Mouse (Mus musculus) embryonic facial prominence, embryonic 12.5 days (tissue): ENCODE data around the gene Suco. TPM values are rescaled to one million over a fixed set of nuclear protein-coding genes. Genes with fewer than 3 reads are reported as not detected.

Source experiments
- ATAC-seq: fragments of 200-750 bp; cut with Nextera tagmentation; 2 replicates; pipeline ENCODE4 v1.8.0; 2017; ENCODE audit not compliant: insufficient number of reproducible peaks, insufficient read depth, low FRiP score, low TSS enrichment
- H3K27ac ChIP-seq: fragments of 300-500 bp; sonication (generic); 2 replicates; pipeline ENCODE4 v1.5.1; 2016; ENCODE audit warnings: mild to moderate bottlenecking
- H3K27me3 ChIP-seq: fragments of 300-500 bp; sonication (generic); 2 replicates; pipeline ENCODE4 v1.6.1; 2016; ENCODE audit warnings: mild to moderate bottlenecking, moderate library complexity
- H3K36me3 ChIP-seq: fragments of 300-500 bp; sonication (generic); 2 replicates; pipeline ENCODE4 v1.6.1; 2016; ENCODE audit warnings: mild to moderate bottlenecking
- H3K4me1 ChIP-seq: fragments of 300-500 bp; sonication (generic); 2 replicates; pipeline ENCODE4 v1.6.1; 2016
- H3K4me2 ChIP-seq: fragments of 300-500 bp; sonication (generic); replicated peaks from 2 replicates; pipeline ENCODE4 v1.6.1; 2016; ENCODE audit warnings: mild to moderate bottlenecking, moderate library complexity
- H3K4me3 ChIP-seq: fragments of 300-500 bp; sonication (generic); 2 replicates; pipeline ENCODE4 v1.5.1; 2016; ENCODE audit warnings: mild to moderate bottlenecking
- H3K9ac ChIP-seq: fragments of 300-500 bp; sonication (generic); 2 replicates; pipeline ENCODE4 v1.6.1; 2016; ENCODE audit warnings: mild to moderate bottlenecking, moderate library complexity
- H3K9me3 ChIP-seq: fragments of 300-500 bp; sonication (generic); 2 replicates; pipeline ENCODE4 v1.6.1; 2016; ENCODE audit warnings: mild to moderate bottlenecking, moderate library complexity
- WGBS: fragments of 180-500 bp; shearing (Covaris S2); methylation state at CpG from one replicate; pipeline ENCODE4 v1.1.7; 2016; 5-methylcytosine and 5-hydroxymethylcytosine counted together
- polyA plus RNA-seq: library from polyadenylated mRNA; unstranded; fragments of >200 nt; fragmentation: Nextera tagmentation; extraction: Ambion mirVana; gene quantifications from 2 replicates; pipeline ENCODE4 v1.2.1, GENCODE M21; 2016

The Suco gene
- polyA plus RNA-seq, 1 experiment from 2014 or later, result 44.9 TPM

GRCm38 (mm10) chr1:161912940-161913647 is 36.6 kb upstream of the Suco start:
- no peaks in the 10 kb centered on the region for H3K36me3 ChIP-seq
- no peak overlapping the region for H3K4me3 ChIP-seq
- peaks cover under 1% of the 10 kb centered on the region; the same call in 1 of the 2 replicates for H3K4me1 ChIP-seq
- no peak overlapping the region for H3K9ac ChIP-seq
- H3K27ac ChIP-seq, result no peak overlapping the region
- 65% methylated on average over 4 of the region's 4 CpGs for WGBS
- no peaks in the 10 kb centered on the region for H3K9me3 ChIP-seq
- no peak overlapping the region for H3K4me2 ChIP-seq
- no peak for ATAC-seq
- no peaks in the 10 kb centered on the region for H3K27me3 ChIP-seq

- Histone ChIP-seq H3K27ac (no peak overlapping the region), H3K4me1 (no peaks in the 10 kb centered on the region)
- WGBS, result 82% methylated on average over 8 of the region's 8 CpGs
These were observed 32.6 kb upstream of the Suco start for GRCm38 (mm10) chr1:161909074-161909473.

GRCm38 (mm10) chr1:161907795-161908457 is 31.4 kb upstream of the Suco start:
- H3K27ac ChIP-seq, result no peak overlapping the region; the same call in 1 of the 2 replicates

More at GRCm38 (mm10) chr1:161909074-161909473, 32.6 kb upstream of the Suco start:
- no peak for ATAC-seq
- Histone ChIP-seq H3K36me3 (no peaks in the 10 kb centered on the region), H3K4me3 (no peak overlapping the region), H3K9ac (no peak overlapping the region), H3K9me3 (no peaks in the 10 kb centered on the region), H3K4me2 (no peak overlapping the region), H3K27me3 (no peaks in the 10 kb centered on the region)

GRCm38 (mm10) chr1:161907111-161907510 is 30.6 kb upstream of the Suco start:
- no peaks in the 10 kb centered on the region for H3K36me3 ChIP-seq
- WGBS, result 86% methylated on average over 4 of the region's 4 CpGs
- no peaks in the 10 kb centered on the region for H3K4me1 ChIP-seq
- no peaks in the 10 kb centered on the region for H3K9me3 ChIP-seq
- H3K9ac ChIP-seq, result no peak overlapping the region
- ATAC-seq, result no peak
- H3K4me3 ChIP-seq, result no peak overlapping the region
- no peaks in the 10 kb centered on the region for H3K27me3 ChIP-seq
- H3K4me2 ChIP-seq, result no peak overlapping the region
- no peak overlapping the region for H3K27ac ChIP-seq

More at GRCm38 (mm10) chr1:161907795-161908457, 31.4 kb upstream of the Suco start:
- Histone ChIP-seq H3K9me3 (no peaks in the 10 kb centered on the region), H3K36me3 (no peaks in the 10 kb centered on the region), H3K9ac (no peak overlapping the region), H3K27me3 (no peaks in the 10 kb centered on the region), H3K4me3 (no peak overlapping the region), H3K4me1 (no peaks in the 10 kb centered on the region), H3K4me2 (no peak overlapping the region)
- WGBS, result 19% methylated on average over 2 of the region's 2 CpGs
- ATAC-seq, result no peak

- Histone ChIP-seq H3K36me3 (no peaks in the 10 kb centered on the region), H3K27ac (no peak overlapping the region), H3K4me2 (no peak overlapping the region), H3K27me3 (no peaks in the 10 kb centered on the region), H3K4me3 (no peak overlapping the region), H3K9ac (no peak overlapping the region), H3K9me3 (no peaks in the 10 kb centered on the region), H3K4me1 (no peaks in the 10 kb centered on the region)
- WGBS, result 71% methylated on average over 9 of the region's 9 CpGs
- no peak for ATAC-seq
These were observed 26.4 kb upstream of the Suco start for GRCm38 (mm10) chr1:161902692-161903452.

- H3K4me2 ChIP-seq, result no peak overlapping the region
- H3K4me3 ChIP-seq, result no peak overlapping the region
- no peaks in the 10 kb centered on the region for H3K27me3 ChIP-seq
- no peaks in the 10 kb centered on the region for H3K9me3 ChIP-seq
- no peaks in the 10 kb centered on the region for H3K4me1 ChIP-seq
- ATAC-seq, result no peak
- no peaks in the 10 kb centered on the region for H3K36me3 ChIP-seq
- H3K9ac ChIP-seq, result no peak overlapping the region
- 46% methylated on average over 2 of the region's 2 CpGs for WGBS
- H3K27ac ChIP-seq, result no peak overlapping the region
These were observed 23.6 kb upstream of the Suco start for GRCm38 (mm10) chr1:161900129-161900528.

GRCm38 (mm10) chr1:161897235-161897634 is 20.8 kb upstream of the Suco start:
- Histone ChIP-seq H3K9ac (no peak overlapping the region), H3K9me3 (no peaks in the 10 kb centered on the region), H3K27ac (no peak overlapping the region), H3K36me3 (no peaks in the 10 kb centered on the region), H3K4me1 (no peaks in the 10 kb centered on the region), H3K4me3 (no peak overlapping the region), H3K27me3 (no peaks in the 10 kb centered on the region), H3K4me2 (no peak overlapping the region)
- ATAC-seq, result no peak
- WGBS, result 71% methylated on average over 8 of the region's 8 CpGs

- 50% methylated on average over 10 of the region's 10 CpGs for WGBS
- no peak for ATAC-seq
- H3K9ac ChIP-seq, result no peak overlapping the region
These were observed 19.6 kb upstream of the Suco start for GRCm38 (mm10) chr1:161896130-161896529.

GRCm38 (mm10) chr1:161895014-161895413 is 18.5 kb upstream of the Suco start:
- 92% methylated on average over 3 of the region's 3 CpGs for WGBS
- no peaks in the 10 kb centered on the region for H3K36me3 ChIP-seq
- H3K4me1 ChIP-seq, result no peaks in the 10 kb centered on the region
- H3K4me3 ChIP-seq, result no peak overlapping the region
- H3K9me3 ChIP-seq, result no peaks in the 10 kb centered on the region
- no peaks in the 10 kb centered on the region for H3K27me3 ChIP-seq
- no peak overlapping the region for H3K27ac ChIP-seq
- no peak overlapping the region for H3K4me2 ChIP-seq
- ATAC-seq, result no peak
- no peak overlapping the region for H3K9ac ChIP-seq

More at GRCm38 (mm10) chr1:161896130-161896529, 19.6 kb upstream of the Suco start:
- H3K27ac ChIP-seq, result no peak overlapping the region
- no peaks in the 10 kb centered on the region for H3K4me1 ChIP-seq
- no peaks in the 10 kb centered on the region for H3K27me3 ChIP-seq
- H3K9me3 ChIP-seq, result no peaks in the 10 kb centered on the region
- H3K36me3 ChIP-seq, result no peaks in the 10 kb centered on the region
- no peak overlapping the region for H3K4me3 ChIP-seq
- no peak overlapping the region for H3K4me2 ChIP-seq

GRCm38 (mm10) chr1:161894553-161894952 is 18.1 kb upstream of the Suco start:
- ATAC-seq, result no peak
- 53% methylated on average over 2 of the region's 2 CpGs for WGBS
- Histone ChIP-seq H3K9me3 (no peaks in the 10 kb centered on the region), H3K27ac (no peak overlapping the region), H3K27me3 (no peaks in the 10 kb centered on the region), H3K36me3 (no peaks in the 10 kb centered on the region), H3K4me1 (no peaks in the 10 kb centered on the region), H3K4me3 (no peak overlapping the region), H3K9ac (no peak overlapping the region), H3K4me2 (no peak overlapping the region)

- WGBS, result 71% methylated on average over 2 of the region's 2 CpGs
These were observed 17.6 kb upstream of the Suco start for GRCm38 (mm10) chr1:161894126-161894525.

More at GRCm38 (mm10) chr1:161894126-161894525, 17.6 kb upstream of the Suco start:
- Histone ChIP-seq H3K36me3 (no peaks in the 10 kb centered on the region), H3K27ac (no peak overlapping the region), H3K4me2 (no peak overlapping the region), H3K9me3 (no peaks in the 10 kb centered on the region), H3K4me1 (no peaks in the 10 kb centered on the region), H3K27me3 (no peaks in the 10 kb centered on the region), H3K4me3 (no peak overlapping the region), H3K9ac (no peak overlapping the region)
- no peak for ATAC-seq
